Mouse (Mus musculus): Measurements from ENCODE around the gene Actn4.
A peak's percentile ranks its signal among the peaks of the same experiment; 100 is the strongest.

- no peak for TF ChIP-seq POLR2A (IDR thresholded peaks at IDR 0.05; ENCODE audit: control insufficient read depth, extremely low read depth, insufficient read depth, low read length, poor library complexity)
- 0 out of 2 replicates have a peak, but pooled peaks have one; percentile 36 for TF ChIP-seq CTCF (IDR thresholded peaks at IDR 0.05; ENCODE audit: borderline replicate concordance, control insufficient read depth, extremely low read depth, insufficient read depth, low read length, poor library complexity)
Observed at GRCm38 (mm10) chr7:28991616-28992015, 29.5 kb upstream of the Actn4 start.
